Mouse (Mus musculus) layer of hippocampus, adult 18-20 months (tissue): ENCODE data around the gene Mrtfa. TPM values are rescaled to one million over a fixed set of nuclear protein-coding genes. Genes with fewer than 3 reads are reported as not detected.
A peak's percentile ranks its signal among the peaks of the same experiment; 100 is the strongest.

ENCODE experiments used
- DNase-seq, 2 experiments: peaks; one replicate each; pipeline ENCODE4 v3.0.0; 2022; ENCODE audit warnings: low spot score in 2 of 2
- total RNA-seq, 2 experiments: library from RNA; stranded (reverse); gene quantifications; 2 replicates each; pipeline ENCODE4 v1.2.3; 2021

Gene Mrtfa
- total RNA-seq, 2 experiments from 2014 or later = 102 to 104 TPM

DNA sequence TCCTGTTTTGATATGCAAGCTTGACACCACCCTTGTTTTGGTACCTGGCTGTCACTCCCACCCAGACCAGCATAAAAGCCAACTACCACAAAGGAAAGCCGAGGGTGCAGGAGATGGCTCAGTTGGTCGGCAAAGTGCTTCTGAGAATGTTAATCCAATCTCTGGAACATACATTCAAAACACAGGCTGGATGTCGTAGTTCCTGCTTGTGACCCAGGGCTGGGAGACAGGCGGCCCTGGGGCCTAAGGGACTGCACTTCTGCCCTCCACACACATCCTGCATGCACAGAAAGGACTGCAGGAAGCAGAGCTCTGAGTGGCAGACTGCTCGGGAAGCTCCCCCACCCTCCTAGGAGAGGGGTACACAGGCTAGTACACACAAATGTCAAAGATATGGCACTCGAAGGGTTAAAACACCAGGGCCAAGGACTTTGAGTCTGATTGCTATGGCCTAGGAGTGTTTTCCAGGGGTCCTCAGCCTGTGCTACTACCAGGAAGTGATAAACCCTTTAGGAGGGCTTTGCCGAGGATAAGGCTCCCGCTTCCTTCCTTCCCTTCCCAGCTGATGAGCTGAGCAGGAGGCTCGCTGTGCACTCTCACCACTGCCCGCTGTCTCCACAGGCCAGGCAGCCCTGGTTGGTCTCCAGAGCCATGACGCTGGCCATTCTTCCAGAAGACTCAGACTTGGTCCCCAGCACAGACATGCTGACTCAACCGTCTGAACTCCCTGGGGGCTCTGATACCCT, 155.0 kb downstream of the Mrtfa start:
- no peak for DNase-seq

- no peak for DNase-seq
Observed at GRCm38 (mm10) chr15:81034119-81034518, 156.4 kb downstream of the Mrtfa start.

DNA sequence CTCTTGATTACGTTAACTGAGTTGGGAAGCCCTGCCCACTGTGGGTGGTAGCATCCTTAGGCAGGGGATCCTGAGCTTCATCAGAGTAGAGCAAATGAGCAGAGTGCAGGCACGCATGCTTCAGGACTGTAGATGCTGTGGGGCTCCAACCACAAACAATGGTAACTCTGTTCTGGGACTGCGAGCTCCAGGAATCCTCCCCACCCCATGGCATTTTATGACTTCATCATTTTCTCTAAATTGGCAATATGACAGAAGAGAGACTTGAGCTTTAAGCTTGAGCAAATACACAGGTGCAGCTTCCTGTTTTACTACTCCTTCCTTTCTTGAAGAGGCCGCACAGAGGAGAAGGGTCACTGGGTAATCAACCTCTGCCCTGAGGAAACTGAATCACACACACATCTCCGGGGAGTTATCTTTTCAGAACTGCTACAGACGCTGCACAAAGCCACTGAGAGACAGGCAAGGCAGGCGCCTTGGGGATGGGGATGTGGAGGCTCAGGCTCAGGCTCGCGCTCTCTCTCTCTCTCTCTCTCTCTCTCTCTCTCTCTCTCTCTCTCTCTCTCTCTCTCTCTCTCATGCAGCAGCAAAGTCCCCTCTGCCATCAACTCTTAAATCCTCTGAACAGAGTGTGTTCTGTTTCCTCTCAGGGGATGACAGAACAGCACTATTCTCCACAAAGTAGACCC, 157.5 kb downstream of the Mrtfa start:
- no peak for DNase-seq

GRCm38 (mm10) chr15:81031611-81032010, 158.9 kb downstream of the Mrtfa start:
- DNase-seq = no peak

DNA sequence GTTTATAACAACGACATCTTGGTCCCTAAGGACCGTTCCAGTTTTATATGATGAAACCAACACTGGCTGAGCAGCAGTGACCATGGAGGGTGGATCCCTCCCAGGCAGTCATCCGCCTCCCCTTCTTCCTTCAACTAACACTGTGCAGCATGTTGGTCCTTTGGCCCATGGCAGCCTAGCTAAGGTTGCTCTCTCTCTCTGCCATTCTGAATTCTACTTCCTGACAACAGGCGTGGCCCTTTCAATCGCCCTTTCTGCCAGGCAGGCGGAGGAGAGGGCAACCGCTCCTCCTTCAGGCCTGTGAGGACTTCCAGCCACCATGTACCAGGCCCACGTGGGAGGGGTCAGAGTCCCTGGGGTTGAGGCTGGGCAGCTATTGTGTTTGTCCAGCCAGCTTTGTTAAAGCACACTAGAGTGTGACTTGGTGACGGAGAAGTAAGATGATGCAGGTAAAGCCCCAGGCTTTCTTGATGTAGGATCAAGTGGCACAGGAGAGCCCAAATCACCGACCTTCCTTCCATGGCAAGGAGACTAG, 159.6 kb downstream of the Mrtfa start:
- no peak for DNase-seq

DNA sequence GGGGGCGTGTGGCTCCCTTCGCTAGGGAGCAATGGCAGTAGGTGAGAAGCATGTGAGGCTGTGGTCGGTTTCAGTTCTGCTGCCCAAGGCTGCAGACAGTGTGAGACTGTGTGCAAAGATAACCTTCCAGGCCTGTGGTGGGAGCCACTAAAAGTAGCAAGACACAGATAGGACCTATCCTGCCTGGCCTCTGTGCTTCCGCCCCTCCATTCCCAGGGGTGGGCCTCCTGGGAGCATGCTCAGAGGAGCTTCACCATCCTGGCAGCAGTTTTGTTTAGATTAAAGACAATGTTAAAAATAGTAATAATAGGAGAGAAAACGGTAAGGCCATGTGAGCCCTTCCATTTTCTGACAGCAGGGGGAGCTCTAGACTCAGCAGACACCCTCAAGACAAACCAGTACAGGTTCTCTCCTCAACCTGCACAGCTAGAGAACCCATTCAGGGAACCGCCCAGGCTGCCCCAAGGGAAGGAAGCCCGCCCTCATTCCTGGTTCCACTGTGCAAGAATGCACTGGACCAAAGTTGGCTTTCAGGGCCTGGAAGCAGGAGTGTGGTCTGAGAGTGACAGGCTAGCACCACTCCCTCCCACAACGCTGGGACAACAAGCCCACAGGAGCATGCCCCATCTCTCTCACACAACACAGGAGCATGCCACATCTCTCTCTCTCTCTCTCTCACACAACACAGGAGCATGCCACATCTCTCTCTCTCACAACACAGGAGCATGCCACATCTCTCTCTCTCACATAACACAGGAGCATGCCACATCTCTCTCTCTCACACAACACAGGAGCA, 163.0 kb downstream of the Mrtfa start:
- DNase-seq = peak; percentile 79 to 92

- no peak for DNase-seq
Observed at GRCm38 (mm10) chr15:81026901-81027300, 163.7 kb downstream of the Mrtfa start.

DNA sequence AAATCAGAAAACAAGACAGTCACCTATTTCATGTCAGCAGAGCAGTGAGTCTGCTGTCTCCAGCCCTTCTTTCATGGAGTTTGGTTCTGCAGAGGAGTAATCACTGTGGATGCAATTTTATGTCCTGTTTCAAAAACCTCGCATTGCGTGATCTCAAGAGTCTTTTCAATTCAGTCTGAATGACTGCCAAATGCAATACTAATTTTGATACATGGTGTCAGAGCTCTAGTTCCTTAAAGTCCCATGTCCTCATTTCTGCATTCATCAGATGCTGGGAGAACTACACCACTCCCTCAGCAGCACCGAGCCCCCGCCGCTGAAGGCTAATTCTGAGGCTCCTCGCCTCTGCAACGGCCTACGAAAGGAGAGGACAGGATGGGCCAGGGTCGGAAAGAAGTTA, 166.7 kb downstream of the Mrtfa start:
- no peak for DNase-seq

DNA sequence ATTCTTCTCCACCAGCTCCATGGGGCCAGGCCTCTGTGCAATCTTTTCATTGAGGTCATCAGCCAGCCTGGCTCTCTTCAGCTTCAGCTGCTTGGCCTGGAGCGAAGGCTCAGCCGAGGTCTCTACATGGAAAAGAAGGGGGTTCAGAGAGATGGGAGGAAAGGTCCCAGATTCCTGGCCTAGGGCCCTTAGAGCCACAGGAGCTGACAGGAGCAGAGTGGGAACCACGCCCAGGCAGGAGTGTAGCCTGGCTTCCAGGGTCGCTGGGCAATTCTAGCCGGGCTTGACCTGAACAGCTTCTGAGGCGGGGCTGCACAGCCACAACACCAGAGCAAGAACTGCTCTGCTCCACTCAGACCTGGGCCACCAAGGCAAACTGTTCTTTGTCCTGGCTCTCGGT, 168.1 kb downstream of the Mrtfa start:
- no peak for DNase-seq

GRCm38 (mm10) chr15:81021377-81021776, 169.2 kb downstream of the Mrtfa start:
- no peak for DNase-seq

- DNase-seq = no peak
Observed at GRCm38 (mm10) chr15:81017308-81017707, 173.2 kb downstream of the Mrtfa start.

DNA sequence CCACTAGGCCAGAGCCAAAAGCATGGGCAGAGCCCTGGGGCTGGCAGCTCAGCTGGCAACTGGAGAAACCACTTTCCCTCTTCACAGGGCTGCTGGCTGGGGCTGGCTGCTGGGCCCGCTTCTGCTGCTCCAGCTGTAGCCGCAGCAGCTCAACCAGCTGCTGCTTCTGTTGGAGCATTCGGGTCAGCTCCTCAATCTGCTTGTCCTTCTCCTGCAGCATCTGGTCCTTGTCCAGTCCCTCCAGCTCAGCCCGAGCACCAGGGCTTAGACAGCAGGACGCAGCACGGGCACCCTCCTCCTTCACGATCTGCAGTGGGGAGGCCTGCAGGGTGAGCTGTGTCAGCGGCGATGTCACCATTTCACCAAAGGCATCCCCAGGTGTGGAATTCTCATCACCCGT, 174.1 kb downstream of the Mrtfa start:
- no peak for DNase-seq

DNA sequence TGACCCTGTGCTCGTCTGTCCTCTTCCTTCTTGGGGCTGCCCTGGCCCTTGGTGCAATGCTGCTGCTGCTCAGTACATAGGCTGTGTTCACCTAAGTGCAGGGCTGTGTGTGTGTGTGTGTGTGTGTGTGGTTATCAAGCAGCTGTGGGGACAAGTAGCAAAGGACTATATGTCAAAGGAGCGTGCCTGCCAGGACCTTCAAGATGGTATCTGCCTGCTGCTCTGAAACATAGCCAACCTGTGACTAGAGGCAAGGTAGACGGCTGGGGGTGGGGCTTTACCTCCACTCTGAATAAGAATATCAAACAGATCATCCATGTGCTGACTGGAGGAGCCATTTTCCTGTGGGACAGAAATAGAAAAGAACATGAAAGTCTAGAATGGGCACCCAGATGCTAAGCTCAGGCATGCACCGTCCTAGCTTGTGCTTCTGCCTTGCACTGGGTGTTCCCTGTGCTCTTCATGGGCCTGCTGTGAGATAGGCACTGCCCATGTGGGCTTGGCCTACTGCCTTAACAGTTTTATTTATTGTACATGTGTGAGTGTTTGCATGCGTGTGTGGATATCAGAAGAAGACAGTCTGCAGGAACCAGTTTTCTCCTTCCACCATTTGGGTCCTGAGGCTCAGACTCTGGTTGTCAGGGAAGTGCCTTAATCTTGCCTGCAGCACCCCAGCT, 175.4 kb downstream of the Mrtfa start:
- no peak for DNase-seq

- DNase-seq = no peak
Observed at GRCm38 (mm10) chr15:81013186-81013585, 177.4 kb downstream of the Mrtfa start.

GRCm38 (mm10) chr15:81012359-81012758, 178.2 kb downstream of the Mrtfa start:
- no peak for DNase-seq

DNA sequence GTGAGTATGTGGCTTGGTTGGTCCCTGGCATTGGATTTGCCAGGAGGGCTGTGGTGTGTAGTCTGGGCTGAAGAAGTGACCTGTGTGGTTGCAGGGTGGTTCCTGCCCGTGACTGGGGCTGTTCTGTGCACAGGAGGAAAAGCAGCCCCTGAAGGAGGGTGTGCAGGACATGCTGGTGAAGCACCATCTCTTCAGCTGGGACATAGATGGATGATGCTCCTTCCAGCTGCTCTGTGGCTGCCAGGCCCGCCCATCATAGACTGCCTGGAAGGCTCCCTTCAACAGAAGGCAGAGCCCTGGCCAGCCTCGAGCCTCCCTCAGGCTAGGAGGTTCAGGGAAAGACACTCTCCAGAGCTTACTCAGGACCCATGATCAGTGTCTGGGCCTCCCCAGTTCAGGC, 179.0 kb downstream of the Mrtfa start:
- no peak for DNase-seq

DNA sequence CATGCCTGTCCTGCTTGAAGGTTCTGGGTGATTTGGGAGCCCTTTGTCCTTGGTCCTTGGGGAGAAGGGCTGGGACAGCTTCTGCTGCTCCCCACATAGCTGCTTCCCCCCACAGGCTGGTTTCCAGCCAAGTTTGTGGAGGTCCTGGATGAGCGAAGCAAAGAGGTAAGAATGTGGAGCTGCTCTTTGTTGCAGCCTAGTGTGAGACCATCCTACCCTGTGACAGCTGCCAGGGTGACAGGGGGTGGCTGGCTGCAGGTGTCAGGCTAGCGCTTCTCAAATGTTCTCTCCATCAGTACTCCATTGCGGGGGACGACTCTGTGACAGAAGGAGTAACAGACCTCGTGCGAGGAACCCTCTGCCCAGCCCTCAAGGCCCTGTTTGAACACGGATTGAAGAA, 180.4 kb downstream of the Mrtfa start:
- DNase-seq = peak in 1 of 2 experiments; percentile 60

GRCm38 (mm10) chr15:81008689-81009123, 181.9 kb downstream of the Mrtfa start:
- DNase-seq = peak in 1 of 2 experiments; percentile 65

- DNase-seq = no peak
Observed at GRCm38 (mm10) chr15:81007905-81008304, 182.7 kb downstream of the Mrtfa start.

DNA sequence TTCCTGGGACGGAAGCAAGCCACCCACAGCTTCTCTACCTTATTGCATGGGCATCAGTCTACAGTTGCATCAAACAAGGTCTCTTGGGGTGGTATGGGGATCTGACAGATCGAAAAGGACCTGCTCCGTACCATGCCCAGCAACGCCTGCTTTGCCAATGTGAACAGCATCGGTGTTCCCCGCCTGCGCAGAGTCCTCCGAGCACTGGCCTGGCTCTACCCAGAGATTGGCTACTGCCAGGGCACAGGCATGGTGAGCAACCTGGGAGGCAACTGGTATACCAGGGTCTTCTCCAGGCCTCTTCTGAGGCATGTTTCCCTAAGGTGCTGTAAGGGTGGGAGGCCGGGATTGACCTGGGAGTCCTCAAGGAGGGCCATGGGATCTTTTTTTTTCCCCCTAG, 183.2 kb downstream of the Mrtfa start:
- DNase-seq = no peak

DNA sequence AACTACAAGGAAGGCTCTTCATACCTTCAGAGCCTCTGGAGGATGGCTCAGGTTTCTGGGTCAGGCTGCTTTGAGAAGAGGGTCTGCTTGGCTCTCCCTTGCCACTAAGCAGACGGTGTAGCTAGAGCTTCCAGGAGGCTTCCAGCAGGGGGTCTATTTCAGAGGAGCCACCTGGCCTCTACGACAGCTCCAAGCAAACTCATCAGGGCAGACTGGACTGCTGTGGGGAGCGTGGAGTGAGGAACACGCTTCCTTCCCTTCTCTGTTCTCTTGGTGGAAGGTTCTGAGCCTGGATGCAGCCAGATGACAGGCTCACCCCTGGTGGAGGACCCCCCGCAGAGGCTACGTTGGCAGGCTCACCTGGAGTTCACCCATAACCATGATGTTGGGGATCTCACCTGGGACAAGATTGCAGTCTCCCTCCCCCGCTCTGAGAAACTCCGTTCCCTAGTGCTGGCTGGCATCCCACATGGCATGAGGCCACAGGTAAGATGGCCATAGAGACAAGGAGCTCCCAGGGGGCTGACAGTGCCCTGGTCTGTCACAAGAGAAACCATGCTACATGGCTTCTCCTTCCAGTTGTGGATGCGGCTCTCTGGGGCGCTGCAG, 184.3 kb downstream of the Mrtfa start:
- DNase-seq = no peak
